Mouse (Mus musculus): ENCODE data around the gene Ggt6.

Gene Ggt6

DNA sequence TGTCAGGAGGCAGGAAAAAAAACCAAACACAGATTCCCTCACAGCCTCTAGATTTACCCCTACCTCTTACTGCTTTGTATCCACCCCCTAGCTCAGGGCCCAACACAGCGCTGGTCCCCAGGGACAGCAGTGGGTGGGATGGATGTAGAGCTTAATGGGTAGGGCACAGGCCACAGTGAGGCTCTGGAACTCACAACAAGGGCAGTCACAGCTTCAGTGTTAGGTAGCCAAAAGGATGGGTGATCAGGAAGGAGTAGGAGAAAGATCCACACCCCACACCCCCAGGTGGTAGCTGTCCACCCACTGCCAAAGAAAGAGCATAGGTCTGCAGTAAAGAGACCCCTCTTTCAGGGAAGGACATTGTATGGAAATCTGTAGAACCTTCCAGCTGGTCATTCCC is 42.3 kb downstream of the Ggt6 start:
- DNase-seq = no peak

DNA sequence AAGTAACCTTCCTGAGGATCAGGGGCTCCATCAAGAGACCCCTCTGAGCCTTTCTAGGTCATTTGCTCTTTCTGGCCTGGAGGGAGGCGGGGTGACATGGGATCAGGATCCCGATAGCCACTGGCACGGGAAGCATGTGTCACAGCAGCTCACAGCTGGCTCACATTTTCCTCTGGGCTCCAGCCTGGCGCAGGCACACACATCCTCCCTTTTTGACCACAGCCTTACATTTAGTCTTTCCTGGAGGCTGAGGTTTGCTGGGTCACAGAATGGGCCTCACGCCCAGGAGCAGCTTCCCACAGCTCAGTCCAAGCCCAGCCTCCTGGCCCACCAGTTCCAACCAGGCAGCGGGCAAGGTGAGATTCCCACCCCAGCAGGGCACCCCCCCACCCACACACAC is 42.9 kb downstream of the Ggt6 start:
- DNase-seq = peak; percentile 62

DNA sequence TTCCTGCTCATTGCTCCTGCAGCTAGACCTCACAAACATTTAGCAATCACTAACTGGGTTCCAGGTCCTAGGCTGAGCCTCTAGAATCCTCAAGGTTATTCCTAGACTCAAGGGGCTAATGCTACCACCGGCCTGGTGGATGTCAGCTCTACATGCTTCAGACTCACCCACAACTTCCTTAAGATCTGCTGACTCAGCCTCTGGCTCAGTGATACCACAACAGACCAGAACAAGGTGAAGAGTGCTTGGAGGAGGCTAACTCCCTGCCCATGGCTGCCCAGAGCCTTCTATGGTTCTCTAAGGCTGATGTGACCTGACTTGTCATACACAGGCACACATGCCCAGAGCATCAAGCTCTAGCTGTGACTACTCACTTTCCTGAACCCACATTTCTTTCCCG is 44.2 kb downstream of the Ggt6 start:
- DNase-seq = no peak

DNA sequence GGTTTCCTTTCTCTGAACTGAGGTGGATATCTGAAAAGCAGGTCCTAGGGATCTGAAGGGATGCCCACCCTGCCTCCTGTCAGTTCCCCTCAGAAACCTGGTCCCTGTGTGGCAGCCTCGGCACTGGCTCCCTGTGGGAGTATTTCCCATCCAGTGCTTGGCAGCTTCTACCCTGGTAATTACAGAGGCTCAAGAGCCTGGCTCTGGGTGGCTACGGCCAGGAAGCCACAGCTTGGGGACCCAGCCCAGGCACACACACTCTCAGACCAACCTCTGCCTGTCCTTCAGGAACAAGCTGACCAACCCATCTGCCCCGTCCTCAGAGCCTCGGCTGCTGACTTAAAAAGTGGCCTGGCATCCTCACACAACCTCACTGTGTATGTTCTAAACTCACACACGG is 46.0 kb downstream of the Ggt6 start:
- no peak for DNase-seq

DNA sequence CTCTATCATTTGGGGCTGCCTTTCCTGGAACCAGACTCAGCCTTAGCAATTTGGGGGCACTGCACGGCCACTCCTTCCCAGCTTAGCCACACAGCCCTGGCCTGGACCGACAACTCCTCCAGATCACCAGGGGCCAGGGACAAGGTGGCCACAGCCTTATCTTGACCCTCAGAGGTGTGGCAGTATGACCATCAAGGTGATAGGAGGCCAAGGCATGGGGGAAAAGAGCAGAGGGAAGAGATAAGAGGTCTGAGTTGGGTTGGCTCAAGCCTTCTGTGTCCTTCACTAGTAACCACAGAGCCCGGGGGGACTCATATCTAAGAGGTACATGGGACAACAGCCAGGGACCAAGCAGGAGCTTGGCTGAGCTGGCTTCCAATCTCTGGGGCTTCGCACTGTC is 46.6 kb downstream of the Ggt6 start:
- no peak for DNase-seq

DNA sequence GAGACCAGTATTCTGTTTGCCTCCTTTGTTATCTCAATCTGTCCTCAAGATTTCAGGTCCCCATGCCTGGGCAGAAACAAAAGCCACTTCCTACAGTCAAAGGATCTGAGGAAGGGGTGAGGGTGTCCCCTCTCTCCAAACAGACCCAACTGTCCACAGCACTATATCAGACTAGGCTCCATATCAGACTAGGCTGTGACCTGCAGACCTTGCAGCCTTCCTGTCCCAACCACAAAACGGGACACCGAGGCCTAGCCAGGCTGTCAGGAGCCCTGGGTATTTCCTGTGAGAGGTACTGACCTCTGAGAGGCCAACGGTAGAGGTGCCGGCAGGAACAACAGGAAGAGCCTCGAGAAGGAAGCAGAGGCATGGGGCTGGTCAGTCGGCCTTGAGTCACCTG is 49.2 kb downstream of the Ggt6 start:
- no peak for DNase-seq

DNA sequence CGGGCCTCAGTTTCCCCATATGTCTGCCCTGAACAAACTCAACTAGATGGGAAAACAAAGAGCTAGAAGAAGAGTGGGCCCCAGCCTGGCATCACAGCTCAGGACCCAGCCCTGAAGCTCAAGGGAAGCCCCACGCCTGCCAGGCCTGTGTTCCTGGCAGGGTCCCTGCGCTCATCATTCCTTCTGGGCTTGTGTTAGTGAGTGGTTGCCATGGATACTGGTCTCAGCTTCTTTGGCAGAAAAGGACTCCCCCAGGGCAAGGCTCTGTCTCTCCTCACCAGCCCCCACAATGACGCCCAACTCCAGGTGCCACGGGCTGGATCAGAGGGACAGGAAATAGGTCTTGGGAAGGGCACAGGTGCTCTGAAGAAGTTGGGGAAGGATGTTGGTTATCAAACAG is 49.8 kb downstream of the Ggt6 start:
- DNase-seq = no peak

DNA sequence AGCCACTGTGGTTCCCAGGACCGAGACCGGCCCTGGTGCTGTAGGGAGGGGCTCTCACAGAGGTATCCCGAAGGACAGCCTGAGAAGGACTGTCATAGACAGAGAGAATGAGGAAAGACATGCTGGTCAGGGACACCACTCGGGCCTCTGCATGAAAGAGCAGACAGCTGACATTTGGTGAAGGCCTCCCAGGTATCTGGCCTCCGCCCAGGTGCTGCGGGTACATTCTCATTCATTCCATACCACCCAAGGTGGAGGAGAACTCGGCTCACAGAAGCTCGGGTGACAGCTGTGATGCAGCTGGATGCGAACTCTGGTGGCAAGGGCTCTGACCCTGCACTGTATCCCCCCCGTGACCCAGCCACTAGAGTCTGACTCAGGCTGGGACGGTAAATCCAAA is 50.6 kb downstream of the Ggt6 start:
- DNase-seq = no peak

DNA sequence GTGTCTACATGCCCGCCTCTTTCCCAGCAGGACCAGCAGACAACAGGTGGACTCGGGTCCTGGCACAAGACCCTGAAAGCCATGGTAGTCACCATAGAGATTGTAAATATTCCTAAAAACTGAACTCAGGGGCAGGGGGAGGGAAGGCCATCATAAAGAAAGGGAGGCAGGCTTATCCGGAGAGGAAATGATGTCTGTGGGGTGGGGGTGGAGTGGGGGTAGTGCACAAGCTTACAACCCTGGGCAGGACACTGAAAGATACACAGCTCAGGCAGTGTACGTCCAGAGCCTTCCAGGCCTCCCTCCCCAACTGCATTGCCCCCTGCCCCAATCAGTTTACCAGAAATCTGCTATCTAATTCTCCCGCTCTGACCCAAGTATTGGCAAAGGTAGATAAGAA is 51.8 kb downstream of the Ggt6 start:
- DNase-seq = no peak

DNA sequence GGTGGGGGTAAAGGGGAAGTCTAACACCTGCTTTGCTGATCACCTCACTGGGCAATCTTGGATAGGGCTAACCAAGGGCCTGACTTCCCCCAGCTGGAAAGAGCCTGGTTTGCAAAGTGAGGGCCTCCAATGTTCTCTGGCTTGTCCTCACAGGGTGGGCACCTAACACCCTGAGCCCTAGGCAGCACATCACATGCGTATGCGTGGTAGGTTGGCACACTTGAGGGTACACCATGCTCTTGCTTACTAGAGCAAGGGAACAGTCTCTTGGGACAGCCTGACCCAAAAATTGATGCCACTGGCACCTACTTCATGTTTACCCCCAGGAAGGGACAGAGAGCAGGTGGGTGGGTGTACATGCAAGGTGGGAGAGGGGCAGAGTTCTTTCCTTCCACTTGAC is 52.4 kb downstream of the Ggt6 start:
- no peak for DNase-seq

All from kidney, postnatal 10 days (tissue).